Mouse (Mus musculus) telencephalon, adult 2 months (tissue): ENCODE measurements around the gene Crip2.

Source experiments
- DNase-seq: peaks from one replicate; pipeline ENCODE4 v3.0.0-alpha.2; 2011; ENCODE audit warnings: low read depth, low spot score

The Crip2 gene

GRCm38 (mm10) chr12:113139908-113140615 is at the start of gene Crip2:
TSS of gene Crip2 (plus strand) at chr12:113140236.
- DNase-seq, result peak; percentile 92

GRCm38 (mm10) chr12:113097040-113097439 is 43.0 kb upstream of the Crip2 start:
- DNase-seq, result no peak

- no peak for DNase-seq
These were observed 42.2 kb upstream of the Crip2 start, which contains the start of gene Mta1 for GRCm38 (mm10) chr12:113097749-113098281. TSS of gene Mta1 (plus strand) at chr12:113098278.

GRCm38 (mm10) chr12:113098530-113099151 is 41.4 kb upstream of the Crip2 start:
- DNase-seq, result no peak

GRCm38 (mm10) chr12:113099470-113100237 is 40.4 kb upstream of the Crip2 start:
- DNase-seq, result no peak

GRCm38 (mm10) chr12:113100448-113101076 is 39.5 kb upstream of the Crip2 start:
- no peak for DNase-seq

GRCm38 (mm10) chr12:113101251-113101960 is 38.6 kb upstream of the Crip2 start:
- DNase-seq, result no peak

GRCm38 (mm10) chr12:113102461-113102860 is 37.6 kb upstream of the Crip2 start:
- DNase-seq, result peak; percentile 18

GRCm38 (mm10) chr12:113103846-113104451 is 36.1 kb upstream of the Crip2 start:
- DNase-seq, result no peak

- DNase-seq, result peak; percentile 45
These were observed 33.6 kb upstream of the Crip2 start for GRCm38 (mm10) chr12:113106386-113106785.

- no peak for DNase-seq
These were observed 32.5 kb upstream of the Crip2 start for GRCm38 (mm10) chr12:113107431-113108124.

GRCm38 (mm10) chr12:113108528-113109283 is 31.3 kb upstream of the Crip2 start:
- DNase-seq, result no peak

GRCm38 (mm10) chr12:113109801-113110200 is 30.2 kb upstream of the Crip2 start:
- DNase-seq, result peak; percentile 41

GRCm38 (mm10) chr12:113114141-113114540 is 25.9 kb upstream of the Crip2 start:
- DNase-seq, result no peak

- DNase-seq, result no peak
These were observed 25.0 kb upstream of the Crip2 start for GRCm38 (mm10) chr12:113114856-113115538.

- DNase-seq, result no peak
These were observed 20.3 kb upstream of the Crip2 start for GRCm38 (mm10) chr12:113119516-113120410.

- no peak for DNase-seq
These were observed 15.3 kb upstream of the Crip2 start for GRCm38 (mm10) chr12:113124726-113125125.

GRCm38 (mm10) chr12:113130732-113131131 is 9.3 kb upstream of the Crip2 start:
- no peak for DNase-seq
